Mouse (Mus musculus): ENCODE measurements around the gene Babam1. TPM values are rescaled to one million over a fixed set of nuclear protein-coding genes. Genes with fewer than 3 reads are reported as not detected.

Gene Babam1
- 92.2 and 94.2 TPM in 2 replicates for polyA plus RNA-seq (2014; fragmentation: Nextera tagmentation; extraction: Ambion mirVana)

DNA sequence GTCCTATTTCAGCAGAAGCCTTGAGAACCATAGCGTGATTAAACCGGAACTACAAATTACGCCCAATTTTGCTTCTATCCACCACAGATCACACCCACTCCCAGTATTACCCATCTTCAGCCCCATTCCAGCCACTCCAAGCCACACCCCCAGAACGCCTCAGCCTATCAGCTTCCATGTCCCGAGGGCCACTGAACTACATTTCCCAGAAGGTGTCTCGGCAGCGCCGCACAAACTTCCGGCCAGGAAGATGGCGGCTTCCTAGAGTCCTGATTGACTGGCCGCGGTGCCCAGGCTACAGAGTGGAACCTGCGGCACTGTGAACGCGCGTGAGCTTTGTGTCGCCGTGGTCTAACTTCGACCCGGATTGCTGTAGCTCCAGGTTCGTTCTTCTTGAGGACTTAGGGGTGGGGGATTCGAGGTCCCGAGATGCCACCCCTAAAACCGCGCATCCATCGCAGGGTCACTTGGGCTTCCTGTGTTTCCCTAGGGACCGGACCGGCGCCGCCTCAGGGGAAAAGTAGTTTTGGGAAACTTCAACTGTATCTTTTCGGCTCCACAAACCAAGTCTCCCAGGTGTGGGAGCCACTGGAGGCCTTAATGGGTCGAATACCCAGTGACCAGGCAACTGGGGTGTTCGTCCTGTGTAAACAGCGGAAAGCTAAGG is at the start of gene Babam1:
Gene Babam1, plus strand, starts transcription at position 223 of the 667 bp plus-strand sequence.
- Histone ChIP-seq H3K27me3 (ENCODE audit: control insufficient read depth, insufficient read depth, low read length) (no peaks in the 10 kb centered on the region), H3K4me1 (ENCODE audit: control insufficient read depth, insufficient read depth, low read length) (peaks cover 8% of the 10 kb centered on the region), H3K9me3 (ENCODE audit: control insufficient read depth, low read depth, low read length) (no peaks in the 10 kb centered on the region), H3K36me3 (ENCODE audit: control insufficient read depth, insufficient read depth, low read length) (peaks cover 14% of the 10 kb centered on the region), H3K4me2 (replicated peaks; ENCODE audit: low read depth, low read length) (peak within 1 kb of the TSS; percentile 74), H3K27ac (ENCODE audit: low read length) (peak within 1 kb of the TSS; percentile 52; the same call in 1 of the 2 replicates), H3K4me3 (ENCODE audit: low read depth, low read length) (peak within 1 kb of the TSS; percentile 75), H3K9ac (replicated peaks; ENCODE audit: low read depth, low read length) (peak within 1 kb of the TSS; percentile 74)
- WGBS: under 1% methylated on average over 34 of the region's 34 CpGs
- ATAC-seq (ENCODE audit: insufficient number of reproducible peaks, insufficient read depth, low FRiP score, low read depth): peak; percentile 95

DNA sequence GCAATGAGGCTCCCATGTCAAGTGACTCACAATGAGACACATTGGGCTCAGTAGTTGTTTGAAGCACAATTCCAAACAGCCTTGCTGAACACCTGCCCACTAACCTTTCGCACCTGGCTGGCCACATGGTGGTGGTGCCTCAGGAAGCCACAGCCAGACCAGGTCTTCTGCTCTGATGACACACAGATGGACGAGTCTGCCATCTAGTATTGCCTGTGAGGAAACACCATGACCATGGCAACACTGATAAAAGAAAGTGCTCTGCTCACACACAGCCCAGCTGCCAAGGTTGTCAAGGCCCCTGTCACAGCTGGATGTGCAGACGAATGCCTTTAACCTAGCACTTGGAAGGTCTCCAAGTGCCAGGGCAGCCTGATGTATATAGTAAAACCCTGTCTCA is 45.5 kb upstream of the Babam1 start:
- Histone ChIP-seq H3K27ac (ENCODE audit: low read length) (no peak overlapping the region), H3K9ac (replicated peaks; ENCODE audit: low read depth, low read length) (no peak overlapping the region), H3K9me3 (ENCODE audit: control insufficient read depth, low read depth, low read length) (no peaks in the 10 kb centered on the region), H3K4me3 (ENCODE audit: low read depth, low read length) (no peak overlapping the region), H3K4me1 (ENCODE audit: control insufficient read depth, insufficient read depth, low read length) (no peaks in the 10 kb centered on the region), H3K4me2 (replicated peaks; ENCODE audit: low read depth, low read length) (no peak overlapping the region), H3K36me3 (ENCODE audit: control insufficient read depth, insufficient read depth, low read length) (peaks cover 85% of the 10 kb centered on the region), H3K27me3 (ENCODE audit: control insufficient read depth, insufficient read depth, low read length) (no peaks in the 10 kb centered on the region)
- 77% methylated on average over 3 of the region's 3 CpGs for WGBS
- no peak for ATAC-seq (ENCODE audit: insufficient number of reproducible peaks, insufficient read depth, low FRiP score, low read depth)

DNA sequence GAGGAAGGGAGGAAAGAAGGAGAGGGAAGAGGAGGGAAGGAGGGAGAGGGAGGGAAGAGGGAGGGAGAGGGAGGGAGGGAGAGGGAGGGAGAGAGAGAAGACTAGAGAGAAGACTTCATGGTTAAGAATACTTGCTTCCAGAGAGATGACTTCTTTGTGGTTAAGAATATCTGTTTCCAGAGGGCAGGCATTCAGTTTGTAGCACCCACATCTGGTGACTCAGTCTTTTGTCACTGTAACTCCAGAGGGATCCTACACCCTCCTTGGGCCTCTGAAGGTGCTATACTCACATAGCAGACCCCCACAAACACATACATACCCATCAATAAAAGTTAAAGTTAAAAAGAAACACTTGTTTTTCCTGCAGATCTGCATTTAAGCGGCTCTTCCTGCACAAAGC is 45.1 kb upstream of the Babam1 start:
- no peak for ATAC-seq (ENCODE audit: insufficient number of reproducible peaks, insufficient read depth, low FRiP score, low read depth)

DNA sequence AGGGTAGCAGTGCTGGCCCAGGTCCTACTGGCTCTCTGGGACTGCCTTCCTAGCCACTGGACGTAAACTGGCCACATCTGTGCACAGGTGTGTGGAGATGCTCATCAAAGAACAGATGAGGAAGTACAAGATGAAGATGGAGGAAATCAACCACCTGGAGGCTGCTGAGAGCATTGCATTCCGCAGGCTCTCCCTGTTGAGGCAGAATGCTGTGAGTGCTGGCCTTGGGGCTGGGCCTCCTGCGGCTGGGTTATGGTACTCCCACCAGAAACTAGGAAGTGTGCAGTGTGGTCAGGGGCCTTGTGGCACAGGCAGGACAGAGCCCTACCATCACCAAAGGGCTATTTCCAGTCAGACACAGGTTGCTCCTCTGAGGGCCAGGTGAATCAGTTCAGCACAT is 38.6 kb upstream of the Babam1 start:
- no peak overlapping the region for H3K9ac ChIP-seq (replicated peaks; ENCODE audit: low read depth, low read length)
- no peaks in the 10 kb centered on the region for H3K4me1 ChIP-seq (ENCODE audit: control insufficient read depth, insufficient read depth, low read length)
- H3K27me3 ChIP-seq (ENCODE audit: control insufficient read depth, insufficient read depth, low read length): no peaks in the 10 kb centered on the region
- H3K36me3 ChIP-seq (ENCODE audit: control insufficient read depth, insufficient read depth, low read length): peaks cover 62% of the 10 kb centered on the region
- no peak overlapping the region for H3K4me3 ChIP-seq (ENCODE audit: low read depth, low read length)
- ATAC-seq (ENCODE audit: insufficient number of reproducible peaks, insufficient read depth, low FRiP score, low read depth): no peak
- no peaks in the 10 kb centered on the region for H3K9me3 ChIP-seq (ENCODE audit: control insufficient read depth, low read depth, low read length)
- WGBS: 83% methylated on average over 3 of the region's 3 CpGs
- no peak overlapping the region for H3K4me2 ChIP-seq (replicated peaks; ENCODE audit: low read depth, low read length)
- no peak overlapping the region for H3K27ac ChIP-seq (ENCODE audit: low read length)

More for the DNA sequence above, 45.1 kb upstream of the Babam1 start:
- Histone ChIP-seq H3K27ac (ENCODE audit: low read length) (no peak overlapping the region), H3K36me3 (ENCODE audit: control insufficient read depth, insufficient read depth, low read length) (peaks cover 85% of the 10 kb centered on the region), H3K27me3 (ENCODE audit: control insufficient read depth, insufficient read depth, low read length) (no peaks in the 10 kb centered on the region), H3K4me2 (replicated peaks; ENCODE audit: low read depth, low read length) (no peak overlapping the region), H3K9me3 (ENCODE audit: control insufficient read depth, low read depth, low read length) (no peaks in the 10 kb centered on the region), H3K4me3 (ENCODE audit: low read depth, low read length) (no peak overlapping the region), H3K4me1 (ENCODE audit: control insufficient read depth, insufficient read depth, low read length) (no peaks in the 10 kb centered on the region), H3K9ac (replicated peaks; ENCODE audit: low read depth, low read length) (no peak overlapping the region)
- 91% methylated on average over 1 of the region's 1 CpGs for WGBS

DNA sequence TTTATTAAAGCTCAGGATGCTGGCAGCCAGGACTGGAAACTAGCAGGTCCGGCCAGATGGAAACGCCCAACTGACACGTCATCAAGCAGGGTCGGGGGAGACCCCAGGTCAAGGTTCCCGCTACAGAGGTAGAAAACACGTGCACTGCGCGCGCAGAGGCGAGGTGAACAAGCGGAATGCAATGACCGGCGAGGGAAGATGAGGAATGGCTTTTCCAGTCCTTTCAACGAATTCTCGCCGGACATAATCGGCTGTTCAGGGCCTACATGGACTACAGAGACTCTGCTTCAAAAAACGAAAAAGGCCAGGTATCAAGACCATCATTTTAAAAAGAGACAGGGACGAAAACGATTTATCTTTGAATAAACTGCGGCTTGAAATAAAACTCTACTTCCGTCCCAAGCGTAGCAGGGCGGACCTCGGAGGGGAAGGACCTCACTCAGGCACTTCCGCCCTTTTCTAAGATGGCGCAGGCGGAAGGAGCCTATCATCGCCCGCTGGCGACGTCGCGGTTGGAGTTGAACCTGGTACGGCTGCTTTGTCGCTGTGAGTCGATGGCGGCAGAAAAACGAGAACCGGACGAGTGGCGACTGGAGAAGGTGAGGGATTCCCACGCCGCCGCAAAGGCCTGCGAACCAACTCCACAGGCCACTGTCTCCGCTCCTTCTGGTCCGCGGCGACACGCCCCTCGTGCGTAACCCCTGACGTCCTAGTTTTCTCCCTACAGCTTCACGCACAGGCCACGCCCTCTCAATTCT is 29.7 kb upstream of the Babam1 start, which contains the start of gene Use1:
Gene Use1, plus strand, starts transcription at position 78 of the 758 bp plus-strand sequence.
- ATAC-seq (ENCODE audit: insufficient number of reproducible peaks, insufficient read depth, low FRiP score, low read depth): peak; percentile 84
- H3K36me3 ChIP-seq (ENCODE audit: control insufficient read depth, insufficient read depth, low read length): peaks cover 10% of the 10 kb centered on the region; the same call in 1 of the 2 replicates
- H3K4me1 ChIP-seq (ENCODE audit: control insufficient read depth, insufficient read depth, low read length): peaks cover 13% of the 10 kb centered on the region
- H3K9me3 ChIP-seq (ENCODE audit: control insufficient read depth, low read depth, low read length): no peaks in the 10 kb centered on the region
- peak within 1 kb of the TSS; percentile 57 for H3K9ac ChIP-seq (replicated peaks; ENCODE audit: low read depth, low read length)
- under 1% methylated on average over 56 of the region's 56 CpGs for WGBS
- H3K4me2 ChIP-seq (replicated peaks; ENCODE audit: low read depth, low read length): peak within 1 kb of the TSS; percentile 78
- H3K27ac ChIP-seq (ENCODE audit: low read length): peak within 1 kb of the TSS; percentile 86
- no peaks in the 10 kb centered on the region for H3K27me3 ChIP-seq (ENCODE audit: control insufficient read depth, insufficient read depth, low read length)
- H3K4me3 ChIP-seq (ENCODE audit: low read depth, low read length): peak within 1 kb of the TSS; percentile 52

DNA sequence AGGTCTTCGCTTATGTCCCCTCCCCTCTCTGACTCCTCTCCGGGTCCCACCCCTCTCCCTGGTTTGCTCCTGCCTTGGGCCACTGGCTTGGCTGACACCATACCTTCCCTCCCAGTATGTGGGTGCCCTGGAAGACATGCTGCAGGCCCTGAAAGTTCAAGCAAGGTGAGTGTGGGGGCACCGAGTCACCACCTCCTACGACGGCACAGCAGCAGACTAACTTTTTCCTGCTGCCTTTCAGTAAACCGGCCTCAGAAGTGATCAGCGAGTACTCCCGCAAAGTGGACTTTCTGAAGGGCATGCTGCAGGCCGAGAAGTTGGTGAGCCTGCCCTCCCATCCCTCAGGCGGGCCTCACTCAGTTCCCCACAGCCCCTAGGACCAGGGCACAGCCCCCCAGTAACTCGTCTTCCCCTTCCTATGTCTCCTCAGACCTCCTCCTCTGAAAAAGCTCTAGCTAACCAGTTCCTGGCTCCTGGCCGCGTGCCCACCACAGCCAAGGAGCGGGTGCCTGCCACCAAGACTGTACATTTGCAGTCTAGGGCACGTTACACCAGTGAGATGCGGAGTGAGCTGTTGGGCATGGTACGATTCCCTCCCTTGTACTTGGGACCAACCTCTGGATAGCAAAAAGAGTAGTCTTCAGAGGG is 29.0 kb upstream of the Babam1 start:
- no peak for ATAC-seq (ENCODE audit: insufficient number of reproducible peaks, insufficient read depth, low FRiP score, low read depth)
- 45% methylated on average over 17 of the region's 17 CpGs for WGBS

DNA sequence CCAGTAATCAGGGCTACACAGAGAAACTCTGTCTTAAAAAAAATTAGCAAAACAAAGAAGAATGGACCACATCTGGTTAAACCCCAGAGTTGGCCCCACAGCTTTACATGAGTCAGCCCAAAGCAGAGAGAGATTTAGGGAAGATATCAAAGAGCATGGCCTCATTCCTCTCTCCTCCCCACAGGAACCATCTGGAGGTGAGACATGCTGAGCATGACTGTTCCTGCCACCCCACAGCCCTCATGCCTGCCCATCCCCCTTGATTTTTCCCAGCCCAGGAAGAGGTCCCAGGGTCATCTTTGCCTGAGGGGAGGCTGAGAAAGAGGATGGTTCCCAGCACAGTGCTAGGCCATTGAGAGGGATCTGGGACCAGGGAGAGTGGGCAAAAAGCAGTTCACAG is 28.3 kb upstream of the Babam1 start:
- Histone ChIP-seq H3K4me1 (ENCODE audit: control insufficient read depth, insufficient read depth, low read length) (peaks cover 13% of the 10 kb centered on the region), H3K4me3 (ENCODE audit: low read depth, low read length) (0 out of 2 replicates have a peak overlapping the region, but pooled peaks have one; percentile 52), H3K9ac (replicated peaks; ENCODE audit: low read depth, low read length) (no peak overlapping the region), H3K9me3 (ENCODE audit: control insufficient read depth, low read depth, low read length) (no peaks in the 10 kb centered on the region), H3K27ac (ENCODE audit: low read length) (no peak overlapping the region), H3K36me3 (ENCODE audit: control insufficient read depth, insufficient read depth, low read length) (peaks cover 17% of the 10 kb centered on the region), H3K4me2 (replicated peaks; ENCODE audit: low read depth, low read length) (peak overlapping the region; percentile 78), H3K27me3 (ENCODE audit: control insufficient read depth, insufficient read depth, low read length) (no peaks in the 10 kb centered on the region)
- no peak for ATAC-seq (ENCODE audit: insufficient number of reproducible peaks, insufficient read depth, low FRiP score, low read depth)

More for the DNA sequence above, 29.0 kb upstream of the Babam1 start:
- H3K9me3 ChIP-seq (ENCODE audit: control insufficient read depth, low read depth, low read length): no peaks in the 10 kb centered on the region
- H3K4me3 ChIP-seq (ENCODE audit: low read depth, low read length): peak overlapping the region; percentile 52
- H3K36me3 ChIP-seq (ENCODE audit: control insufficient read depth, insufficient read depth, low read length): peaks cover 12% of the 10 kb centered on the region; the same call in 1 of the 2 replicates
- peak overlapping the region; percentile 86 for H3K27ac ChIP-seq (ENCODE audit: low read length)
- no peaks in the 10 kb centered on the region for H3K27me3 ChIP-seq (ENCODE audit: control insufficient read depth, insufficient read depth, low read length)
- peaks cover 13% of the 10 kb centered on the region for H3K4me1 ChIP-seq (ENCODE audit: control insufficient read depth, insufficient read depth, low read length)
- peak overlapping the region; percentile 57 for H3K9ac ChIP-seq (replicated peaks; ENCODE audit: low read depth, low read length)
- peak overlapping the region; percentile 78 for H3K4me2 ChIP-seq (replicated peaks; ENCODE audit: low read depth, low read length)

DNA sequence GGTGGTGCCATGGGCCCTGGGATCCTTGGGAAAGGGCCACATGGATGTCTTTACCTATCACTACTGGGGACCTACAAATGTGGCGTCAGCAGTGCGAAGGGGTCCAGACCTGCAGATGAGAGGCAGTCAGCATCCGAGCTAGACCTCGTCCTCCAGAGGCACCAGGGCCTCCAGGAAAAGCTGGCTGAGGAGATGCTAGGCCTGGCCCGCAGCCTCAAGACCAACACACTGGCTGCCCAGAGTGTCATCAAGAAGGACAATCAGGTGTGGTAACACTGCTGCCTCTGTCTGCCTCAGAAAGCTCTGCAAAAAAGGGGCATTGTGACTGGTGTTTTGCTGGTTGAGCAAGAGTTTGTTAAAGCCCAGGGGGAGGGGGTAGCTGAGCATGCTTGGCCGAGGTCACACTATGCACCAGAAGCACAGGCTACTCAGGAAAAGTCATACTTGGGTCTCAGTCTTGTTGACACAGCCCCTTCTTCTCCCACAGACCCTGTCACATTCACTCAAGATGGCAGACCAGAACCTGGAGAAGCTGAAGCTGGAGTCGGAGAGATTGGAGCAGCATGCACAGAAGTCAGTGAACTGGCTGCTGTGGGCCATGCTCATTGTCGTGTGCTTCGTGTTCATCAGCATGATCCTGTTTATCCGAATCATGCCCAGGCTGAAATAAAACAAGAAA is 27.5 kb upstream of the Babam1 start:
- H3K9ac ChIP-seq (replicated peaks; ENCODE audit: low read depth, low read length): no peak overlapping the region
- whole genome bisulfite sequencing: 91% methylated on average over 10 of the region's 10 CpGs

More for the DNA sequence above, 27.5 kb upstream of the Babam1 start:
- Histone ChIP-seq H3K4me1 (ENCODE audit: control insufficient read depth, insufficient read depth, low read length) (peaks cover 13% of the 10 kb centered on the region), H3K36me3 (ENCODE audit: control insufficient read depth, insufficient read depth, low read length) (peaks cover 25% of the 10 kb centered on the region), H3K9me3 (ENCODE audit: control insufficient read depth, low read depth, low read length) (no peaks in the 10 kb centered on the region), H3K27ac (ENCODE audit: low read length) (no peak overlapping the region), H3K4me3 (ENCODE audit: low read depth, low read length) (no peak overlapping the region), H3K27me3 (ENCODE audit: control insufficient read depth, insufficient read depth, low read length) (no peaks in the 10 kb centered on the region), H3K4me2 (replicated peaks; ENCODE audit: low read depth, low read length) (no peak overlapping the region)
- ATAC-seq (ENCODE audit: insufficient number of reproducible peaks, insufficient read depth, low FRiP score, low read depth): no peak

All from stomach, embryonic 14.5 days (tissue).